Mouse (Mus musculus): ENCODE data around the gene Plagl1. TPM values are rescaled to one million over a fixed set of nuclear protein-coding genes. Genes with fewer than 3 reads are reported as not detected.

Plagl1 gene
- total and polyA plus RNA-seq, 3 experiments: not detected

- no peak overlapping the region for H3K4me3 ChIP-seq (ENCODE audit: control insufficient read depth in 1 of 2, insufficient read depth in 1 of 2, low read depth in 2 of 2, low read length in 2 of 2)
- H3K27me3 ChIP-seq (ENCODE audit: control insufficient read depth in 1 of 2, insufficient read depth in 2 of 2, low read length in 2 of 2): peaks cover 3 to 6% of the 10 kb centered on the region in 2 experiments
- no peaks in the 10 kb centered on the region for H3K36me3 ChIP-seq (ENCODE audit: control insufficient read depth in 1 of 2, insufficient read depth in 2 of 2, low read length in 2 of 2)
- no peak for DNase-seq (ENCODE audit: low read depth, low spot score)
- H3K27ac ChIP-seq (ENCODE audit: control insufficient read depth, low read depth, low read length): no peak overlapping the region
- no peak overlapping the region for H3K9ac ChIP-seq (ENCODE audit: control insufficient read depth, low read depth, low read length, poor library complexity, severe bottlenecking)
- TF ChIP-seq RCOR1 (IDR thresholded peaks at IDR 0.05; ENCODE audit: low read depth, low read length) (no peak), CTCF (IDR thresholded peaks at IDR 0.05 in 2 of 3, conservative IDR thresholded peaks at IDR 0.05 in 1 of 3; ENCODE audit: control insufficient read depth in 1 of 3, insufficient read depth in 1 of 3, low read depth in 2 of 3, low read length in 3 of 3, poor library complexity in 1 of 3, severe bottlenecking in 1 of 3) (no peak), ZKSCAN1 (IDR thresholded peaks at IDR 0.05; ENCODE audit: low read depth, low read length) (no peak), ELF1 (IDR thresholded peaks at IDR 0.05; ENCODE audit: low read depth, low read length) (no peak), SIN3A (IDR thresholded peaks at IDR 0.05; ENCODE audit: low read length) (no peak), POLR2A (IDR thresholded peaks at IDR 0.05; ENCODE audit: control insufficient read depth in 1 of 2, insufficient read depth in 1 of 2, low read depth in 1 of 2, low read length in 2 of 2, poor library complexity in 1 of 2) (no peak), MAX (IDR thresholded peaks at IDR 0.05; ENCODE audit: low read length) (no peak), MYB (IDR thresholded peaks at IDR 0.05; ENCODE audit: low read depth, low read length) (no peak), POLR2AphosphoS5 (IDR thresholded peaks at IDR 0.05; ENCODE audit: borderline replicate concordance, low read depth, low read length) (no peak), USF2 (IDR thresholded peaks at IDR 0.05; ENCODE audit: borderline replicate concordance in 1 of 2, insufficient read depth in 1 of 2, low read depth in 1 of 2, low read length in 2 of 2) (no peak), MAFK (IDR thresholded peaks at IDR 0.05; ENCODE audit: borderline replicate concordance, low read depth, low read length) (no peak), TAL1 (IDR thresholded peaks at IDR 0.05; ENCODE audit: low read length) (no peak), TCF12 (IDR thresholded peaks at IDR 0.05; ENCODE audit: low read depth, low read length) (no peak), HCFC1 (IDR thresholded peaks at IDR 0.05; ENCODE audit: low read depth, low read length) (no peak), ZMIZ1 (IDR thresholded peaks at IDR 0.05; ENCODE audit: low read depth, low read length) (no peak), CHD1 (IDR thresholded peaks at IDR 0.05; ENCODE audit: low read depth, low read length) (no peak), ETS1 (IDR thresholded peaks at IDR 0.05; ENCODE audit: low read depth, low read length) (no peak), SMC3 (IDR thresholded peaks at IDR 0.05; ENCODE audit: low read depth, low read length) (no peak), MXI1 (IDR thresholded peaks at IDR 0.05; ENCODE audit: low read depth, low read length) (no peak)
- no peaks in the 10 kb centered on the region for H3K79me2 ChIP-seq (ENCODE audit: control insufficient read depth, insufficient read depth, low read length, poor library complexity)
- H3K9me3 ChIP-seq (replicated peaks; ENCODE audit: insufficient read depth, low read length): no peaks in the 10 kb centered on the region
- no peaks in the 10 kb centered on the region for H3K4me1 ChIP-seq (ENCODE audit: control insufficient read depth in 1 of 2, insufficient read depth in 2 of 2, low read length in 2 of 2)
Observed at GRCm38 (mm10) chr10:13108847-13109246, 48.5 kb downstream of the Plagl1 start.

GRCm38 (mm10) chr10:13109781-13110180 is 49.5 kb downstream of the Plagl1 start:
- Histone ChIP-seq H3K27ac (ENCODE audit: control insufficient read depth, low read depth, low read length) (no peak overlapping the region), H3K4me1 (ENCODE audit: control insufficient read depth in 1 of 2, insufficient read depth in 2 of 2, low read length in 2 of 2) (no peaks in the 10 kb centered on the region), H3K27me3 (ENCODE audit: control insufficient read depth in 1 of 2, insufficient read depth in 2 of 2, low read length in 2 of 2) (peaks cover 3% of the 10 kb centered on the region in 2 experiments), H3K36me3 (ENCODE audit: control insufficient read depth in 1 of 2, insufficient read depth in 2 of 2, low read length in 2 of 2) (no peaks in the 10 kb centered on the region), H3K4me3 (ENCODE audit: control insufficient read depth in 1 of 2, insufficient read depth in 1 of 2, low read depth in 2 of 2, low read length in 2 of 2) (no peak overlapping the region), H3K9me3 (replicated peaks; ENCODE audit: insufficient read depth, low read length) (no peaks in the 10 kb centered on the region), H3K79me2 (ENCODE audit: control insufficient read depth, insufficient read depth, low read length, poor library complexity) (no peaks in the 10 kb centered on the region), H3K9ac (ENCODE audit: control insufficient read depth, low read depth, low read length, poor library complexity, severe bottlenecking) (no peak overlapping the region)
- no peak for DNase-seq (ENCODE audit: low read depth, low spot score)
- TF ChIP-seq UBTF (IDR thresholded peaks at IDR 0.05; ENCODE audit: borderline replicate concordance, insufficient read depth, low read depth, low read length) (no peak), GATA1 (IDR thresholded peaks at IDR 0.05; ENCODE audit: low read depth, low read length) (no peak), POLR2AphosphoS5 (IDR thresholded peaks at IDR 0.05; ENCODE audit: borderline replicate concordance, low read depth, low read length) (no peak), CTCF (IDR thresholded peaks at IDR 0.05 in 2 of 3, conservative IDR thresholded peaks at IDR 0.05 in 1 of 3; ENCODE audit: control insufficient read depth in 1 of 3, insufficient read depth in 1 of 3, low read depth in 2 of 3, low read length in 3 of 3, poor library complexity in 1 of 3, severe bottlenecking in 1 of 3) (no peak), ZMIZ1 (IDR thresholded peaks at IDR 0.05; ENCODE audit: low read depth, low read length) (no peak), BHLHE40 (IDR thresholded peaks at IDR 0.05; ENCODE audit: borderline replicate concordance, low read depth, low read length) (no peak), GABPA (IDR thresholded peaks at IDR 0.05; ENCODE audit: low read depth, low read length) (no peak), RCOR1 (IDR thresholded peaks at IDR 0.05; ENCODE audit: low read depth, low read length) (no peak), HCFC1 (IDR thresholded peaks at IDR 0.05; ENCODE audit: low read depth, low read length) (no peak), MYC (IDR thresholded peaks at IDR 0.05; ENCODE audit: low read depth, low read length) (no peak), EP300 (IDR thresholded peaks at IDR 0.05; ENCODE audit: low read depth in 1 of 2, low read length in 2 of 2) (no peak)
